Mouse (Mus musculus) CD8-positive naive resting alpha-beta T cell, adult 2 months (primary cell): ENCODE data around the gene Gon4l.

Experiments
- DNase-seq, 2 experiments: peaks; one replicate each; pipeline ENCODE4 v3.0.0; 2022; ENCODE audit warnings: low read depth in 2 of 2, low spot score in 2 of 2

Gene Gon4l

GRCm38 (mm10) chr3:88906393-88907159 is 71.5 kb downstream of the Gon4l start:
- no peak for DNase-seq

DNA sequence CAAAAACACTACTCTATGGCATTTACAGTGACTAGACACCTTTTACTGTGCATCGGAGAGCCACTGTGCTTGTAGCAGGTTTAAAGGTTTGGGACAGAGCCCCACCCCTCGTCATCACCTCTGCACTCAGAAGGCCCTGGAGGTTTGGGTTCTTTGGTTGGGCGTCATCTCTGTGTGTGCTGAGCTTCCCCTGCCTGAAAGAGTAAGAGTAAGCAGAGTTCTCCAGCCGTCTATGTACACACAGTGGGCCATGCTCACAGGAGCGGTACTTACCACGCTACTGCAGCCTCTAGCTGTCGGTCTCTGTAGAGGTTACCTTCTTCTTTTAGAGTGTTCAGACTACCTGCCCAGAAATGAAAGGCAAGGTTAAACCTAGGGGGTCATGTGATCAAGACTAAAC is 77.6 kb downstream of the Gon4l start:
- no peak for DNase-seq

- DNase-seq: peak; percentile 87 to 89
These were observed 78.7 kb downstream of the Gon4l start, which contains the start of gene Msto1 for GRCm38 (mm10) chr3:88913511-88914383. Gene Msto1 (minus strand): TSS chr3:88913999.

DNA sequence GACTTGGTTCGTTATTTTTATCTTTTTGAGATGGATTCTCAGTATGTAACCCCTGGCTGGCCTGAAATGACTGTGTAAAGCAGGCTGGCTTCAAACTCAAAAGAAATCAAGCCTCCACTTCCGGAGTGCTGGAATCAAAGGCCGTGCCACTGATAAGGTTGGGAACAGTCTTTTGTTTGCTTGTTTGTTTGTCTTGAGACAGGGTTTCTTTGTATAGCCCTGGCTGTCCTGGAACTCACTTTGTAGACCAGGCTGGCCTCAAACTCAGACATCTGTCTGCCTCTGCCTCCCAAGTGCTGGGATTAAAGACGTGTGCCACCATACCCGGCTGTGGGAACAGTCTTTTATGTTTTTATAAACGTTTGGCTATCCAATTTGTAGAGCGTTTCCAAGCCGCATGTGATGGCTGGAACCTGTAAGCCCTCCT is 79.4 kb downstream of the Gon4l start:
- DNase-seq: no peak

DNA sequence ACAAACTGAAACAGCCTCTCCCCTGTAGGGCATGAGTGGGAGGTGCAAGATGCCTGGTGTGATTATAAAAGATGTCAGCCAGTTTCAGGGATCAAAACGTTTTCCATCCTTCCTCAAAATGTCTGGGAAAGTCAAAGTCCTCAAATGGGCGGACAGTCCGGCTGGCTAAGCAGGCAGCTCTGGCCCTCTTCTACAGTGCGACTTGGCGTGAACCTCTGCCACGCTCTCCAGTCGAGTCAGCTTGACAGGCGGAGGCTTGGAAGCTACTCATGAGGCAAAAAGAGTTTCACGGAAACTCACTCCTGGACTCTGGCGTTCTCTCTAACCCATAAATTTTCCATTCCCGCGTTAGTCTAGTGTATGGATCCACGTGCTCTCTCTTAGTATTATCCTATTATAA is 84.0 kb downstream of the Gon4l start:
- no peak for DNase-seq

GRCm38 (mm10) chr3:88921411-88921810 is 86.4 kb downstream of the Gon4l start:
- no peak for DNase-seq

DNA sequence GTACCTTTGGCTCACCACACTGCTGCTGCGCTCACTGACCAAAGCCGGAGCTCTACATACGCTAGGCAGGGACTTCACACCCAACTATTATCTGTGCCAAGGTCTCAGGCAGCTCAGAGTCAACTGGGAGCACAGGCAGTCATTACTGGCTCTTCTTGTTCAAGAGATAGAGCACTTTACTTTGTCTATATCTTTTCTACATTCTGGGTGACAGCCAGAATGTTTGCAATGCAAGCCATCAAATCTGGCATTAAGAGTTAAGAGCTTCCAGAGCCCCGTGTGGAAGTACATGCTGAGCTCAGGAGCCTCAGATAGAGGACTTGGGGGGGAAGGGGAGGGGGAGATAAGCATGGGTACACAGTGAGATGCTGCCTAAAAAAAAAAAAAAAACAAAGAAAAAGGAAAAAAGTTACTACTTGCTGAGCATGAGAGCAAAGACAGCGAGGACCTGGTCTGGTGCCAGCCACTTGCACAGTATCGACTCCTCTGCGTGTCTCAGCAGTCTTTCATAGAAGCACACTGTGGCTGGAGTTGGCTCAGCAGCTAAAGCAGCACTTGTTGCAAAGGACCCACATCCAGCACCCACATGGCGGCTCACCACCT is 89.1 kb downstream of the Gon4l start:
- DNase-seq: no peak

DNA sequence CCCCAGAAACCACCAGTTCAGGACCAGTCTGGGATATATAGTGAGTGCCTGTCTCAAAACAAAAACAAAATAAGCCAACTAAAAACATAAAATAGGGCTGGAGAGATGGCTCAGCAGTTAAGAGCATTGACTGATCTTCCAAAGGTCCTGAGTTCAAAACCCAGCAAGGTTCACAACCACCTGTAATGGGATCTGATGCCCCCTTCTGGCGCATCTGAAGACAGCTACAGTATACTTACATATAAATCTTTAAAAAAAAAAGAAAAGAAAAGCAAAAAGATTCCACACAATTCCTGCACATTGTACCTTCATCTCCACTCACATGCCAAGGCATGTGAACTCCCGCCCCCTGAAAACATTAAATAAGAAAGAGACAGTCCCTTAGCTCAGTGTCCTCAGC is 90.6 kb downstream of the Gon4l start:
- DNase-seq: no peak

DNA sequence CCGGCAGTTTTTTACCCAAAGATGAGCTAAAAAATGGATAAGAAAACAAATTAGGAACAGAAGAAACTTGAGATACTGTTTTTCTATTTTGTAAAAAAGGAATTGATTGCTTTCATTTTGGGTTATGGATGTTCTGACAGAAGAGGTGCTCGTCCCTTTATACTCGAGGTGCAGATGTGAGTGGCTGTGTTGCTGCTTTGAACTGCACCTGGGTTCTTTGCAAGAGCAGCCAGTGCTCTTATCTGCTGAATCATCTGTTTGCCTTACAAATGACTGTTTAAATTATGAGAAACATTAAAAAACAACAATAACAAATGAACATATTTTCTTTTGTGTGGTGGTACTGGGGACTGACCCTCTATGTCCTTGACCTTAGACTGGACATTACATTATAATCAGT is 94.5 kb downstream of the Gon4l start:
- no peak for DNase-seq

DNA sequence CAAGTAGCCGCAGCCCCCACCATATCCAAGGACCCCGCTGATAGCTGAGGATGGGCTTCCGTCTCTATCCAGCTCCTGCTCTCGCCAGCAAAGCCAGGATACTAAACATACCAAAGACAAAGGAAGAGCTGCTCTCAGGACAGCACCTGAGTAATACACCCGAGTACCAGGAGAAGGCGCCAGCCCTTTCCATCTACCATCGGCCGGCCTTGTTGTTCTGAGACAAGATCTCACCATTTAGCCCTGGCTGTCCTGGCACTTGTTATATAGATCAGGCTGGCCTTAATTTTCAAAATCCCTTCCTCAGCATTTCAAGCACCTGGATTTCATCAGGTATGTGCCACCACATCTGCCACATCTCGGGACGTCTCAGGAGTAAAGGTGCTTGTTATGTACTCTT is 104.0 kb downstream of the Gon4l start:
- DNase-seq: no peak

GRCm38 (mm10) chr3:88939749-88940148 is 104.7 kb downstream of the Gon4l start:
- DNase-seq: peak; percentile 24 to 48

DNA sequence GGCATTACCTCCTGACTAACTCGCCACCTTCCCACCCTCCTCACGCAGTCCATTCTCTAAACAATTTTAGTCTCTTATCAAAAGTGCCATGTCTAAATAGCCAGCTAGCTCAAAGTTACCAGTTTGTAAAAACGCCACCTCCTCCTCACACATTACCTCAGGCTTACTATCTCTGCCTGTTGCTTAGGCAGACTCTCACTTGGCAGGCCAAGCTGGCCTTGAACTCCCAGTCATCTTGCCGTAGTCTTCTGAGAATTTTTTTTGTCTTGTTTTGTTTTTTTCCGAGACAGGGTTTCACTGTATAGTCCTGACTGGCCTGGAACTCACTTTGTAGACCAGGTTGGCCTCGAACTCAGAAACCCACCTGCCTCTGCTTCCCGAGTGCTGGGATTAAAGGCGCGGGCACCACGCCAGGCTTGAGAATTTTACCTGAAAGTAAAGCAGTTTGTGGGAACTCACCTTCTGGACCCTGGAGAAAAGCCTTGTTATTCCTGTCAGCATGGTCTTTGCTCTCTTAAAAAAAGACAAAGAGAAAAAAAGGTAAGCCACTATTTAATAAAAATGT is 107.4 kb downstream of the Gon4l start:
- DNase-seq: no peak

GRCm38 (mm10) chr3:88944109-88944508 is 109.1 kb downstream of the Gon4l start:
- DNase-seq: no peak

DNA sequence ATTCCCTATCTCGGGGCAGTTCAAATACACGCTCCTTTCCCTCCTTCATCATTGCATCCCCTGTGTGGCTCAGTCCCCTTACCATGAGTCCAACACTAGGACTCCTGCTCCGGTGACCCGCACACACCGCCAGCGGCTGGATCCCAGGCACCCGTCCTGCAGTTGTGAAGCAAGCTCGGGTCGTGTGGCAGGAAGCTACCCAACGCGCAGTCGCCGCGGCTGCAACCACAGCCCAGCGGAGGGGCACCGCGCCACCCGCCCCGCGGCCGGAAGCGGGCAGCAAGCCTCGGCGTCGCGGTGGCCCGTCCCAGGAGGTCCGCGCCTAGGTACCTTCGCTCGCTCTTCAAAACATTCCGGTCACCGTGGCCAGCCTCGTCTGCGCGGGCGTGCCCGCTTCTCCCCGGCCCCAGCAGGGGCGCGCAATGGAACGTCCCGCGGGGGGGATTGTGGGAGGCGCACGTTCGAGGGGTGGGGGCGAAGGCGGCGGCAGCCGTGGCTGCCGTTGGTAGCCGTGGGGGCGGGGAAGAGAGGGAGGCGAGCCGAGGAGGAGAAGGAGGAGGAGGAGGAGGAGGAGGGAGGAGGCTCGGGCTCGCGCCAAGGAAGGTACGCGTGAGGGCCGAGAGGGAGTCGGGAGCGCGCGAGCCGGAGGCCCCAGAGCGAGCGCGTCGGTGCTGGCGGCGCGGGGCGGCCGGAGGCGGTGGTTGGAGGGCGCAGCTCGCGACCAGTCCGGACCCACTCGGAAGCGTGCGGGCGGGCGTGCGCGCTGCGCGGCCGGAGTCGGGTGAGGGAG is 115.0 kb downstream of the Gon4l start:
- peak; percentile 70 to 75 for DNase-seq

DNA sequence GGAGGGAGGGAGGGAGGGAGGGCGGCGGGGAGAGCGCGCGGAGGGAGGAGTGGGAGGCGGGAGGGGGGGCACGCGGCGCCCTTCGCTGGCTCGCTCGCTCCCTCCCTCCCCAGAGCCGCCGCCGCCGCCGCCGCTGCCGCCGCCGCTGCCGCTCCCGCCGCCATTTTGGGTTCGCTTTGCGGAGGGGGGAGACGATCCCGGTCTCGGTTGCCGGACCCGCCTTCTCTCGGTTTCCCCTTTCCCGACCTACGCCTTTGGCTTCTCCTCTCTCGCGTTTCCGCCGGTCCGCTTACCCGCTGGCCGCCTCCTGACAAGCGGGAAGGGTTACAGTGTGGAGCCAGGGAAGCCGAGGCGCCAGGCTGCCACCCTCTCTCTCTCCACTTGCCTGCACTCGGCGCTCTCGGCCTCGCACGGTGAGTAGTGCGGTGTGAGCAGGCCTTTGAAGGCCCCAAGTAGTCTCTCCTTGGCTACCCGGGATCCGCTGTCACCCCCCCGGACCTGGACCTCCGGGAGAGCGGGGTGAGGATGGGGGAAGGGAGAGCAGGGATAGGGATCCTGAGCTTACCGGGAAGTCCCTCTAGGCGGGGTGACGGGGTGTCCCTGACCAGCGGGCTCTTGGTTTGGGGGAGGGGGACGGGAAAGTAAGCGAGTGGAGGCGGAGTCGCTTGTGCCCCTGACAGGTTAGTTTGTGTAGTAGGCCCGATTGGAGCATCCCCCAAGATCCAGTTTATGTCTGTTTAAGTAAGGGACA is 115.7 kb downstream of the Gon4l start, which contains the start of the genes Ash1l and Dap3:
TSS of gene Ash1l (plus strand) at position 47 of the 751 bp plus-strand sequence.
TSS of gene Dap3 (minus strand) at position 606 of the 751 bp plus-strand sequence.
- DNase-seq: peak; percentile 72 to 82

DNA sequence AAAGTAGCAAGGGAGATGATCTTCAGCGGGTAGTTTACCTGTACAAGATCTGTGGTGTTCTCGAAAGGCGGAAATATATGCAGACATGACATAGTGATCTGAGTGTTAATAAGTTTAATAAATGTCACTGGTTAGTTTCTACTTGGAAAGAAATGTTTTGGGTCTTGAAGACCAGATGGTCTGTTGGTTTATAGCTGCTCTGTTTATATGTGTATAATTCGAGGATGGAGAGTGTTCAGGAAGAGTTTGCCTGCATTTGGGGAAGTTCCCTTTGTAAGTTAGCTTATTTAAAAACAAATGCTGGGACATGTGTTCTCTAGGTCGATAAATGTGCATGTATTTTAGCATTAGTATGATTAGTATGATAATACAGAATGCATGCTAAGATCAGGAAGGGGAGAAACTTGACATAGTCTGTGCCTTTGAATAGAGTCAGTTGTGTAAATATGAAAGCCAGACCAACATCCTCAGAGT is 116.3 kb downstream of the Gon4l start:
- DNase-seq: no peak

DNA sequence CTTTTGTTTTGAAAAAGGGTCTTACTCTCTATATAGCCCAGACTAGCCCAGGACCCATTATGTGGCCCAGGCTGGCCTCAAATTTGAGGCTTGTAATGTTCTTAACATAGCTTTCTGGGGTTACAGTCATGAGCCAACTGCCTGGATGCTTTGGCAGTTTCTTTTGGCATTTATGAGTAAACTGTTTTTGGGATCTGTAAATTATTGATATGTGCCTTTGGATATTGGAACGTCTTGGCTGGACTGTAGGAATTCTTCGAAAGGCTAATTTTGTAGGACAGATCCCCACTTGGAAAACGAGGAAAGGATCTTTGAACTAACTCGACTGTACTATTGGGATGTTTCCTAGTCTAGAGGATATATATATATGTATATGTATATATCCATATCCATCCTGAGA is 118.2 kb downstream of the Gon4l start:
- no peak for DNase-seq

DNA sequence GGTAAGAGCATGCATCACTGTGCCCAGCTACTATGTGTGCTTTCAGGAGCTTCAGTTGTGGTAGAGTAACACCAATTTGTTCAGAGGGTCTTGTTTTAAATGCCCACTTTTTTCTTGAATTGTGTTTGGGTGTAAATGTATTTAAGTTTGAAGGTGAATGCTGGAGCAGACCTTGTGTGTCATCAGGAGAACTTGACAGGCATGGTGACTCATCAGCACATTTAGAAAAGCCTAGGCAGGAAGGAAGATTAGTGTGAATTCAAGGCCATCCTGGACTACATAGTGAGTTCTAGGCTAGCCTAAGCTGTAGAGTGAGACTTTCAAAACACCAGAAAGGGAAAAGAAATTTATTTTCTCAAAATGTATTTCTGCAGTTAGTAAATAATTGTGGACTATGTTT is 118.7 kb downstream of the Gon4l start:
- DNase-seq: no peak
